Mouse (Mus musculus) macrophage (primary cell): ENCODE results near the gene Siglec1. TPM values are rescaled to one million over a fixed set of nuclear protein-coding genes. Genes with fewer than 3 reads are reported as not detected.
A peak's percentile ranks its signal among the peaks of the same experiment; 100 is the strongest.
"Not testable (repeated sequence)": the region's sequence is repeated elsewhere in the genome, so short reads cannot be mapped to it uniquely, and the experiment has no call there.

Experiments
- H3K27ac ChIP-seq: fragments of 350-480 bp; formaldehyde crosslinking; 2 replicates; pipeline ENCODE4 v1.9.0; 2021
- H3K36me3 ChIP-seq: fragments of 350-480 bp; formaldehyde crosslinking; 2 replicates; pipeline ENCODE4 v1.9.0; 2021; ENCODE audit errors: inconsistent target
- H3K4me3 ChIP-seq: fragments of 350-480 bp; formaldehyde crosslinking; 2 replicates; pipeline ENCODE4 v1.9.0; 2021; ENCODE audit errors: inconsistent target
- H3K79me2 ChIP-seq: fragments of 350-480 bp; formaldehyde crosslinking; 2 replicates; pipeline ENCODE4 v1.9.0; 2021; ENCODE audit errors: inconsistent target
- WGBS: methylation state at CpG from one replicate; pipeline ENCODE4 v1.1.7; 2026; ENCODE audit warnings: inconsistent platforms; ENCODE audit not compliant: missing documents; 5-methylcytosine and 5-hydroxymethylcytosine counted together
- polyA plus RNA-seq: library from polyadenylated mRNA; stranded (reverse); fragments of 250-400 nt; gene quantifications from 3 replicates; pipeline ENCODE4 v1.2.4, GENCODE M21; 2018; ENCODE audit warnings: inconsistent platforms

Gene Siglec1
- polyA plus RNA-seq, 1 experiment from 2014 or later = 63.7 TPM

DNA sequence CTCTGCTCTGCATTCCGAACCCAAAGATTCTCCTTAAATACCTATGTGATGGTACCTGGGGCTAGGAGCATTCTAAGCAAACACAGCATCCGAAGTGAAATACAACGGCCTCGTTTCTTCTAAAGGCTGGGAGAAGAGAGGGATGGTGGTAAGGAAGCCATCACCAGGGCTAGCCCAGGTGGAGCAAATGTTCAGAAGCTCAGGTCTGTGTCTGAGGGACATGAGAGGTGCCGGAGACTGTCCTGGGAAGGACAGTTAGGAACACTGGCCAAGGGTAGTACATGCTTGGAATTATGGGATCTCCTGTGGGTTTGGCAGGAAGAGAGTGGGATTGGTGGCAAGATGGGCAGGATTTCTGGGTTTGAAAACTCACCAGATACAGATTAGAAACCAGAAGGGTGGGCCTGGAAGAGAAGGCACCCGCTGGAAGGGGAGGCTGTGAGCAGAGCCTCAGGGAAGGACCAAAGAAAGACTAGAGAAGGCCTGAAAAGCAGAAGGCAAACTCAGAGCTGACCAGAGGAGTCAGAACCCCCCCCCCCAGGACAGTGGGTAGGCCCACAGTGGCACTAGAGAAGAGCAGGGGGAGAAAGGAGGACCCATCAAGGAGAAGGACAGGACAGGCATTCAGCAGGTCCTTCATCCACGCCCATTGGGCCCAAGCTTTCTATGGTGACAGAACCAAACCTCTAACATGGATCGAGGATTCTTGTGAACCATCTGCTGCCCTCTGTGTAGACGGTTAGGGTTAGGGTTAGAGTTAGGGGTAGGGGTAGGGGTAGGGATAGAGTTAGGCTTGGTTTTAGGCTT, 38.8 kb upstream of the Siglec1 start:
- Histone ChIP-seq H3K27ac (no peak overlapping the region), H3K4me3 (no peak overlapping the region), H3K36me3 (no peaks in the 10 kb centered on the region), H3K79me2 (no peaks in the 10 kb centered on the region)
- WGBS = 96% methylated on average over 9 of the region's 9 CpGs

DNA sequence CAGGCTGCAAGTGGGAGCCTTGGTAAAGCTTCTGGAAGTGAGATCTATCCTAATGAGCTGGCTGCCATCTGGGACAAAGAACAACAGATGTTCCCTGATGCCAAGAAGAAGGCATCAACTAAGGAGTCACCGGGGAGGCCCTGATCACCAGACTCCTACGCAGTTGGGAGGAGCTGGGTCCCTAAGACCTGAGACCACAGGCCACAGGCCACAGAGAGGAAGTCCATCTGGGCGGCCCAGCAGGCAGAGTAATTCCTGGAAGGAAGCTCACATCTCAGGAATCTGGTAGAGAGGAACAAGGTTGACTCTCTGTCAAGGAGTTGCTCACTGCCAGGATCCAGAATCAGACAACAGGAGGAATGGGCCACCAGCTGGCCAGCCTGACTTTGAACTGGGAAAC, 37.6 kb upstream of the Siglec1 start:
- 16% methylated on average over 3 of the region's 3 CpGs for WGBS
- Histone ChIP-seq H3K4me3 (no peak overlapping the region), H3K36me3 (no peaks in the 10 kb centered on the region), H3K79me2 (no peaks in the 10 kb centered on the region), H3K27ac (no peak overlapping the region)

DNA sequence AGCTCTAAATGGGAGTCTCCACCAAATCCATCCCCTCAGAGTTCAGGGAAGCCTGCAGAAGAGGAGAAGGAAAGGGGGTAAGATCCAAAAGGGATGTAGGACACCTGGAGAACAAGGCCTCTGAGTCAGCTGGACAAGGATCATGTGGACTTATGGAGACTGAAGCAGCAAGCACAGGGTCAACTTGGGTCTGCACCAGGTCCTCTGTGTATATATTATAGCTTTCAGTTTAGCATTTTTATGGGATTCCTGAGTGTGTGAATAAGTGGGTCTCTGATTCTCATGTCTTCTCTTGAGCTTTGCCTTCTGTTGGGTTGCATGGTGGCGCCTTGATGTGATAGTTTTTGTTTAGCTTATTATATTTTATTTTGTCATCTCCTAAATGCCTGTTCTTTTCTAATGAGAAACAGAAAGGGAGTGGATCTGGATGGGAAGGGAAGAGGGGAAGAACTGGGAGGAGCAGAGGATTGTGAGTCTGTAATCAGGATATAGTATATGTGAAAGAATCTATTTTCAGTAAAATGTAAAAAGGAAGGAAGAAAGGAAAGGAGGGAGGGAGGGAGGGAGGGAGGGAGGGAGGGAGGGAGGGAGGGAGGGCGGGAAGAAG, 32.5 kb upstream of the Siglec1 start:
- Histone ChIP-seq H3K36me3 (no peaks in the 10 kb centered on the region), H3K27ac (no peak overlapping the region), H3K79me2 (no peaks in the 10 kb centered on the region), H3K4me3 (no peak overlapping the region)
- WGBS = 84% methylated on average over 2 of the region's 2 CpGs

DNA sequence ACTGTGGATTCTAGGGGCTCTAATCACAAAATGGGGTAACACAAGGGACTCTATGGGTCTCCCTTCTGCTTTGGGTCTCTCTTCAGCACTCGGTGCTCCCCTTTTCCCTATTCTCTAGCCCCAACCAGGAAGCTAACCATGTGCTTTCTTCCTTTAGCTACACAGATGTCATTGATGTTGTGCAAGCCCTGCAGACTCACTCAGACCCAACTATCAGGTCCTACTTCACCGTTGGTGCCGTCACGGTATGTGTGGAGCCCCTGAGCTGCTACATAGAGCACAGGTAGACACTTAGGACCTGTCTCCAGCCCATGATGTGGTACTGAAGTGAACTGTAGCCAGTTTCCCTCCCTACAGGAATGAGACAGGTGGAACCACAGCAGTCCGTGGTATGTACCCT, 19.4 kb upstream of the Siglec1 start:
- no peaks in the 10 kb centered on the region for H3K36me3 ChIP-seq
- 72% methylated on average over 5 of the region's 5 CpGs for WGBS
- no peaks in the 10 kb centered on the region for H3K79me2 ChIP-seq
- H3K4me3 ChIP-seq = no peak overlapping the region
- no peak overlapping the region for H3K27ac ChIP-seq

DNA sequence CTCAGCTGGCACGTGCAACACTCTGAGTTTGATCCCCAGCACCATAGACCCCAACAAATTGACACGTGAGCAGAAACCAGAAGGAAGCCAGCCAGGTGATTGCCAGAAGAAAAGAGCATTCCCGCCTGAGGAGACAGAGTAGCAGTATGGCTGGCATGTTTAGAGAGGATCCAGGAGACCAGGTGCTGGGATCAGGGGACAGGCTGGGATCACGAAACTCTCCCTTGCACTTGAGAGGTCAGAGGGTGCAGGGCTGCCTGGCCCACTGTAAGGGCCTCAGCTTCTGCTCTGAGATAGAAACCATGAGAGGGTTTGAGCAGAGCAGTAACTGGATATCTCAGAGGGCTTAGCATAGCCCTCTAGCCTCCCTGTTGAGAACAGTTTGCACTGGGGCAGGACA, 18.5 kb upstream of the Siglec1 start:
- not testable (repeated sequence) for H3K27ac ChIP-seq, H3K4me3 ChIP-seq, H3K36me3 ChIP-seq, H3K79me2 ChIP-seq
- WGBS = 96% methylated on average over 4 of the region's 4 CpGs

DNA sequence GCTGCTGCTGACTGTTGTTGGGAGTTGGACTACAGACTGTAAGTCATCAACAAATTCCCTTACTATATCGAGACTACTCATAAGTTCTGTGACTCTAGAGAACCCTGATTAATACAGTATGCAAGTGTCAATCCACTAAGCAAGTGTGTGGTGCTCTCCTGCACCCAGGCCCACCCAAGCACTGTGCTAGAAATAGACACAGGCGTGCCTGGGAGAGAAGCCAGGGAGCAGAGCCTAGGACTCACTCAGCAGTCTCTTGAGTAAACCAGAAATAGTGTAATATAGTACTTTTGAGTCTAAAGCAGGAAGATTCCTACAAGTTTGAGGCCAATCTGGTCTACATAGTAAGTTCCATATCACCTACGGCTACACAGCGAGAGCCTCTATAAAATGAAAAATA, 17.5 kb upstream of the Siglec1 start:
- no peak overlapping the region for H3K4me3 ChIP-seq
- no peaks in the 10 kb centered on the region for H3K36me3 ChIP-seq
- WGBS = 94% methylated on average over 4 of the region's 4 CpGs
- no peak overlapping the region for H3K27ac ChIP-seq
- no peaks in the 10 kb centered on the region for H3K79me2 ChIP-seq

DNA sequence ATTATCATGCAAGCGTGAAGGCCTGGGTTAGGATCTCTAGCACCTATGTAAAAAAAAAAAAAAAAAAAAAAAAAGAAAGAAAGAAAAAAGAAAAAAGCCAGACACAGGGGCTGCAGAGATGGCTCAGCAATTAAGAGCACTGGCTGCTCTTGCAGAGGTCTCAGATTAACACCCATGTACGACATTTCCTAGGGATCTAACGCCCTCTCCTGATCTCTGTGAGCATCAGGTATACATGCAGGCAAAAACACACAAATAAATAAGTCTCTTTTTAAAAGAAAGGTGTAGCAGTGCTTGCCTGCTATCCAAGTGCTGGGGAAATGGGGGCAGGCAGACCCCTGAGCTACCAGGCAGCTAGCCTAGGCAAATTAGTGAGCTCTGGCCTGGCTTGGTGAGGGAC, 15.0 kb upstream of the Siglec1 start:
- no peak overlapping the region for H3K4me3 ChIP-seq
- H3K27ac ChIP-seq = no peak overlapping the region
- H3K79me2 ChIP-seq = no peaks in the 10 kb centered on the region
- WGBS = 95% methylated on average over 2 of the region's 3 CpGs
- H3K36me3 ChIP-seq = no peaks in the 10 kb centered on the region

DNA sequence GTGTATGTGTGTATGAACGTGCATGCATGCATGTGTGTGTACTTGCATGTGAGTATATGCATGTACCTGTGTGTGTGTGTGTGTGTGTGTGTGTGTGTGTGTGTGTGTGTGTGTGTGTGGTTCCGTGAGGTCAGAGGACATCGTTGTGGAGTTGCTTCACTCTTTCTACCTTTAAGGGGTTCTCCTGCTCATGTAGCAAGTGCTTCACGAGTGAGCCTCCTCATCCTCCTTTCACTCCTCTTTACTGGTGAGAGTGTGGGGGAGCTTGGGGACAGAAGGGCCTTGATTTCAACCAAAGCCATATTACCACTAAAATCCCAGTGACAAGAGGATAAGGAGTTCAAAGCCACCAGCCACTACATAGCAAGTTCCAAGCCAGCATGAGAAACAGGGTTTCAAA, 10.5 kb upstream of the Siglec1 start:
- H3K79me2 ChIP-seq = no peaks in the 10 kb centered on the region
- H3K4me3 ChIP-seq = peak overlapping the region; percentile 8; the same call in 1 of the 2 replicates
- WGBS = 59% methylated on average over 3 of the region's 4 CpGs
- no peaks in the 10 kb centered on the region for H3K36me3 ChIP-seq
- peak overlapping the region; percentile 74 for H3K27ac ChIP-seq

DNA sequence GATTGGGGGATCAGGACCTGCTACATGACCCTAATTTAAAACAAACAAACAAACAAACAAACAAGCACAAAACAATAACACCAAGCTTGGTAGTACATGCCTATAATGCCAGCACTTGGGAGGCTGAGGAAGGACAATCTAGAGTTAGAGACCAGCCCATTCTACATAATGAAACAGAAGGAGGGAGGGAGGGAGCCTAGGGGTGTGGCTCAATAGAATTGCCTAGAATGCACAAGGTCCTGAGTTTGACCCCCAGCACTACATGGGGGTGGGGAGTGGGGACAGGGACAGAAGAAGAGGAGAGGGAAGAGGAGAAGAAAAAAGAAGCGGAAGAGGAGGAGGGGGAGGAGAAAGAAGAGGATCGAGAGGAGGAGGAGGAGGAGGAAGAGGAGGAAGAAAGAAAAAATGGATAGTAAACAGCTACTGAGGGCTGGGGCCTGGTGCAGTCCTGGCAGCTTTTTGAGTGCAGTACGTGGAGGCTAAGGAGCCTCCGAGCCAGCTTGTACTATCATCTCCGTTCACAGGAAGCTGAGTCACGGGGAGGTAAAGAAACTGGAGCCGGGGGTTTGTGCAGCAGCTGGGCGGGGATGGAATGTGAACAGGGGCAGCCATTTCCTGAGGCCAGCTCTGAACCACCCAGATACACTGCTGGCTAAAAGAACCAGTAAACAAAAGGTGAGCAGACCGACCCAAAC, 9.7 kb upstream of the Siglec1 start:
- H3K4me3 ChIP-seq = peak overlapping the region; percentile 8; the same call in 1 of the 2 replicates
- peak overlapping the region; percentile 74 for H3K27ac ChIP-seq
- H3K79me2 ChIP-seq = no peaks in the 10 kb centered on the region
- no peaks in the 10 kb centered on the region for H3K36me3 ChIP-seq
- WGBS = 8% methylated on average over 9 of the region's 9 CpGs

DNA sequence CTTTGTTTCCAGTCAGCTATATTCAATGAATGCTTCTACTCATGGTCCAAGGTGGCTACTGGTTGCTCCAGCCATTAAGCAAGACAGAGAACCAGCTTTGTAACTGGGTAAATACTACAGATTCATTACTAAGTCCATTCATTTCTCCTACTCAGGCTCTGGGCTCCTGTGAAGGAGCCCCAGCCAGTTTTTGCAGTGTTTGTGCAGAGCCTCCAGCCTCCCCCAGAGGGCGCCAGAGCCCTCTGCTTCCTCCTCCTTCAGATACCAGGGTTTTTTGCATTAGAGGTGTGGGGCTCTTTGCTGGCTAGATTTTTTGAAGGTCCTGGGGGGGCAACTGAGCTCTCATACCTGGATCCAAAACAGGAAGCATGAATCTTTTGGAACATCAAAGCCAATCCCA, 8.3 kb upstream of the Siglec1 start:
- no peak overlapping the region for H3K4me3 ChIP-seq
- WGBS = 0% methylated on average over 1 of the region's 1 CpGs
- H3K27ac ChIP-seq = 0 out of 2 replicates have a peak overlapping the region, but pooled peaks have one; percentile 74
- no peaks in the 10 kb centered on the region for H3K79me2 ChIP-seq
- H3K36me3 ChIP-seq = no peaks in the 10 kb centered on the region

DNA sequence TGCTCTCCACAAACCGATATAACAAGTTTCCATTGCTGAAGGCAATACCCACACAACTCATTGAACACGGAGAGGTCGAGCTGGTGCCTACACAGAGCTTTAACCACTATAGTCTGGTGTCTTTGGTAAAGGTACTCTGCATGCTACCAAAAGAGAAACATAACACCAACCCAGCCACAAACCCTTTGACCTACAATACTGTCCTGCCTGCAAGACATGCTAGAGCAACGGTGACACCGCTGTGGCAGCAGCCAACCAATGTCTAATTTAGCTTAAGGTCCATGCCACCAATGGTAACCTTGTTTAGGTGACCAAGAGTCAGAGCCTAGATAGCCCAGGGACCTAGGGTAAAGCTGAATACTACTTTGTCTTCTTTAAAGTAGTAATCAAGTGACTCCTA, 7.0 kb upstream of the Siglec1 start:
- Histone ChIP-seq H3K27ac (no peak overlapping the region), H3K4me3 (no peak overlapping the region), H3K36me3 (no peaks in the 10 kb centered on the region), H3K79me2 (no peaks in the 10 kb centered on the region)
- 99% methylated on average over 5 of the region's 5 CpGs for WGBS

DNA sequence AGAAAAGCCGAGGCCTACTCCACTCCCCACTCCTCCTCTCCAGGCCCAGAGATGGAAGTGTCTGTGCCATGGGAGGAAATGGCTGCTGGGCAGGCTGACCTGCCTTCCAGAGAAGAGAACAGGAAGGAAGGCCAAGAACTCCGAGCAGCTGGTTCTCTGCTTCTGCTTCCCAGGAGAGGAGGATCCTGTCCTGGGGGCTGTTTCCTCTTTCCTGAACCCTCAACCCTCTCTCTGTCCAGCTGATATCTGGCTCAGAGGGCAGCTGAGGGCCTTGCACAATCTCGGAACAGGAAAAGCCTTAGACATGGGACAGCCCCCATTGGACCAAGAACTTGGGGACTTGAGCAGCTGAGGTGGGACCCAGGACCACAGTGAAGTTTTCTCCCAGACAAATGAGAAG, 4.3 kb upstream of the Siglec1 start:
- 37% methylated on average over 3 of the region's 3 CpGs for WGBS

DNA sequence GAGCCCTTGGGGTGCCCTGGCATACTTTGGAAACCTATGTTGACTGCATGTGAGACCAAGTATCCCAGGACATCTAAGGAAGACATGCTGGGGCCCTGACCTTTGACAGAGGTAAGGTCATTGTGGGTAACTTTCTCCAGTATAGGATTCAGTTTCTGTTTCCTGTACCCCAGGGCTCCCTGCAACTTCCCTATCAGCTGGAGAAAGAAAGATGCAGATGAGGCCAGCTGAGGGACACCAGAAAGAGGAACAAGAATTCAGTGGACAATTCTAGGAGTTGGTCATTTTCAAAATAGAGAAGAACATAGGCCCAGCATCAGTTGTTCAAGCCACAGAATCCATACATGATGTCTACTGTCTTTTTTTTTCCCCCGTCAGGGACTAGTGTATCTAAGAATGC, 3.1 kb upstream of the Siglec1 start:
- Histone ChIP-seq H3K27ac (peak overlapping the region; percentile 100), H3K4me3 (no peak overlapping the region), H3K36me3 (0 out of 2 replicates have a peak, but pooled peaks cover 4% of the 10 kb centered on the region), H3K79me2 (peaks cover 18% of the 10 kb centered on the region)
- WGBS = 20% methylated on average over 1 of the region's 1 CpGs

More for the DNA sequence above, 4.3 kb upstream of the Siglec1 start:
- Histone ChIP-seq H3K27ac (peak overlapping the region; percentile 100), H3K36me3 (no peaks in the 10 kb centered on the region), H3K4me3 (no peak overlapping the region), H3K79me2 (peaks cover 6% of the 10 kb centered on the region)

DNA sequence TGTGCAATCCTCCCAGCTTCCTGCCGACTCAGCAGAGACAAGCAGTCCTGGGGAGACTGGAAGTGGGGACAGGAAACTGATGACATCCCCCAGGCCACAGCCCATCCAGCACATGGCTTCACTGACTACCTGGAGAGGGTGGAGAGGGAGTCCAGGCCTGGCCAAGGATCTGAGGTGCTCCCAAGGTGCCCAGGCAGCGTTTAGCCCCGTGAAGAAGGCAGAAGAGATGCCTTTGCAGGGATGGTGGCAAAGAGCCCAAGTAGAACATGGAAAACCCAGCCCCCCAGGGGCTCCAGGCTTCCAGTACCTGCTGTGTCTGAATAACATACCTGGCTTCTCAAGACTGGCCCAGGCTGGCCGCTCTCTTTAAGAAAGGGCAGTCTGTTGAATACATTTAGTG, 2.0 kb upstream of the Siglec1 start:
- Histone ChIP-seq H3K36me3 (peaks cover 13% of the 10 kb centered on the region; the same call in 1 of the 2 replicates), H3K4me3 (no peak overlapping the region), H3K79me2 (peaks cover 28% of the 10 kb centered on the region), H3K27ac (peak overlapping the region; percentile 100)
- WGBS = 92% methylated on average over 3 of the region's 4 CpGs

DNA sequence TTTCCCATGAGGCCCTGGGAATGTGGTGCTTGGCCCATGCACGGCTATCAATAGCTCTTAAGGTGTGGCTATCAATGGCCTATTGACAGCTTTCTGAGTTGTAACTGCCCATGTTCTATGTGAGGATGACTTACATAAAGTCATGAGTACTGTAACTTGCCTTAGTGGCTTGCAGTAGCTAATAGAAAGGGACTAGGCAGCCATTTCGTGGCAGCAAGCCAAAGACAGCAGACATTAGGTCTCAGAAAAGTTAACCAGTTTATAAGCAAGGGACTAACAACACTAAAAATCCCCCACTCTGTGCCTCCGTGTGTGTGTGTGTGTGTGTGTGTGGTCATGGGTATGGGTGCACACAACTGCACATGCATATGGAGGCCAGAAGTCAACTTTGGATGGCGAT, 2.4 kb downstream of the Siglec1 start:
- H3K4me3 ChIP-seq = no peak overlapping the region
- H3K79me2 ChIP-seq = peaks cover 49% of the 10 kb centered on the region
- no peak overlapping the region for H3K27ac ChIP-seq
- peaks cover 53% of the 10 kb centered on the region for H3K36me3 ChIP-seq
- 89% methylated on average over 4 of the region's 4 CpGs for WGBS
